Mouse (Mus musculus) forebrain, postnatal 0 days (tissue): ENCODE data around the gene 4933415A04Rik. TPM values are rescaled to one million over a fixed set of nuclear protein-coding genes. Genes with fewer than 3 reads are reported as not detected.

Experiments
- ATAC-seq: fragments of 200-750 bp; cut with Nextera tagmentation; 2 replicates; pipeline ENCODE4 v1.8.0; 2017; ENCODE audit warnings: mild to moderate bottlenecking, moderate library complexity
- DNase-seq: peaks from one replicate; pipeline ENCODE4 v3.0.0-alpha.2; 2015
- H3K27ac ChIP-seq: fragments of 300-500 bp; sonication (generic); 2 replicates; pipeline ENCODE4 v1.5.1; 2014; ENCODE audit warnings: low read depth, mild to moderate bottlenecking, antibody characterized with exemption, low read length, moderate library complexity, mixed read lengths
- H3K27me3 ChIP-seq: fragments of 300-500 bp; sonication (generic); 2 replicates; pipeline ENCODE4 v1.6.1; 2014; ENCODE audit warnings: mild to moderate bottlenecking, low read length, mixed read lengths; ENCODE audit not compliant: insufficient read depth
- H3K36me3 ChIP-seq: fragments of 300-500 bp; sonication (generic); 2 replicates; pipeline ENCODE4 v1.6.1; 2014; ENCODE audit warnings: mild to moderate bottlenecking, moderate library complexity; ENCODE audit not compliant: insufficient read depth
- H3K4me1 ChIP-seq: fragments of 300-500 bp; sonication (generic); 2 replicates; pipeline ENCODE4 v1.6.1; 2014; ENCODE audit warnings: antibody characterized with exemption; ENCODE audit not compliant: insufficient read depth
- H3K4me2 ChIP-seq: fragments of 300-500 bp; sonication (generic); 2 replicates; pipeline ENCODE4 v1.6.1; 2014; ENCODE audit warnings: low read depth, mild to moderate bottlenecking, moderate library complexity
- H3K4me3 ChIP-seq: fragments of 300-500 bp; sonication (generic); 2 replicates; pipeline ENCODE4 v1.5.1; 2014; ENCODE audit warnings: low read depth, low read length, mixed read lengths
- H3K9ac ChIP-seq: fragments of 300-500 bp; sonication (generic); 2 replicates; pipeline ENCODE4 v1.6.1; 2014; ENCODE audit warnings: mild to moderate bottlenecking
- H3K9me3 ChIP-seq: fragments of 300-500 bp; sonication (generic); 2 replicates; pipeline ENCODE4 v1.6.1; 2016; ENCODE audit warnings: low read length
- CTCF ChIP-seq: sonication (generic); IDR thresholded peaks from 2 replicates; pipeline ENCODE4 v1.5.1; 2016; ENCODE audit warnings: antibody characterized with exemption, control low read depth, low read depth
- WGBS: fragments of 180-500 bp; shearing (Covaris S2); extraction: QIAGEN DNeasy Blood & Tissue Kit; methylation state at CpG from one replicate; pipeline ENCODE4 v1.1.7; 2014; 5-methylcytosine and 5-hydroxymethylcytosine counted together
- polyA plus RNA-seq: library from polyadenylated mRNA; unstranded; fragments of >200 nt; fragmentation: Nextera tagmentation; extraction: Ambion mirVana; gene quantifications from 2 replicates; pipeline ENCODE4 v1.2.1, GENCODE M21; 2015
- total RNA-seq: library from RNA; depleted of rRNA; stranded (reverse); fragments of >200 nt; gene quantifications from 2 replicates; pipeline ENCODE4 v1.2.3, GENCODE M21; 2014

Gene 4933415A04Rik
- total and polyA plus RNA-seq, 2 experiments from 2014 or later, result 0.76 to 1.8 TPM

DNA sequence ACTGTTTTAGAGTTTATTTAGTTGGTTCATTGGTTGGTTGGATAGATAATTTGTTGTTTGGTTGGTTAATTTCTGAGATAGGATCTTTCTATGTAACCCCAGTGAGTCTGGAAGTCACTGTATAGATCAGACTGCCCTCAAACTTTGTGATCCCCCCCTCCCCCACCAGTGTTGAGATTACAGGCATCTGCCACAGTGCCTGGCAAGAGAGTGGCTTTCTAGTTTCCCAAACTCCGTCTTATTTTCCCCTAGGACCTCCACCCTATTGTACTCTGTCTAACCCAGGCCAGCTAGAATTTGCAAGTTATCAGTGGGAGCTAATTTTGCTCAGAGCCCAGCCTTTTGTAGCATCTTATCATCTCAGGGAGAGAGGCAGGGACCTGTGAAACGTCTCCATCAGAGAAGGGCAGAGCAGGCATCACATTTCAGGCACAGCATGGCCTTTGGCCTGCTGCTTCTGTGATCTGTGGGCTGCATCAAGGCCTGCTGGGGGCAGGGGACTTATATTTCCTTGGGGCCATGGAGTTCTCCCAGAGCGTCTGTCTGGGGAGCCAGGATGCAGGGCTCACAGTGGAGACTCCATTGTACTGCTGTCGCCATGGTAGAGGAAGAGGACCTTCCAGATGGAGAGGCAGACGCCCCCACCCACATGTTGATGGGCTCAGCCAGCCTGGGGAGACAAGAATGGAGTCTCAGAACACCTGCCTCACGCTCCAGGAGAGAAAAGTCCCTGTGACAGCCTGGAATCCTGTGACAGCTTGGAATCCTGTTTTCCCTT, 27.1 kb upstream of the 4933415A04Rik start:
- Histone ChIP-seq H3K4me1 (no peaks in the 10 kb centered on the region), H3K9me3 (no peaks in the 10 kb centered on the region), H3K27ac (no peak overlapping the region), H3K27me3 (no peaks in the 10 kb centered on the region), H3K9ac (no peak overlapping the region), H3K4me3 (no peak overlapping the region), H3K36me3 (no peaks in the 10 kb centered on the region; the same call in 1 of the 2 replicates), H3K4me2 (no peak overlapping the region)
- 9% methylated on average over 5 of the region's 6 CpGs for WGBS
- DNase-seq (no peak), ATAC-seq (no peak)
- TF ChIP-seq CTCF, result no peak

GRCm38 (mm10) chr11:43563654-43564244, 23.1 kb upstream of the 4933415A04Rik start:
- H3K27me3 ChIP-seq, result no peaks in the 10 kb centered on the region
- peaks cover 11% of the 10 kb centered on the region; the same call in 1 of the 2 replicates for H3K4me1 ChIP-seq
- ATAC-seq (peak; percentile 88), DNase-seq (peak; percentile 40)
- H3K9ac ChIP-seq, result no peak overlapping the region
- no peak for TF ChIP-seq CTCF
- no peak overlapping the region for H3K27ac ChIP-seq
- no peak overlapping the region for H3K4me3 ChIP-seq
- no peak overlapping the region for H3K4me2 ChIP-seq
- no peaks in the 10 kb centered on the region for H3K9me3 ChIP-seq
- H3K36me3 ChIP-seq, result no peaks in the 10 kb centered on the region
- 36% methylated on average over 10 of the region's 10 CpGs for WGBS

DNA sequence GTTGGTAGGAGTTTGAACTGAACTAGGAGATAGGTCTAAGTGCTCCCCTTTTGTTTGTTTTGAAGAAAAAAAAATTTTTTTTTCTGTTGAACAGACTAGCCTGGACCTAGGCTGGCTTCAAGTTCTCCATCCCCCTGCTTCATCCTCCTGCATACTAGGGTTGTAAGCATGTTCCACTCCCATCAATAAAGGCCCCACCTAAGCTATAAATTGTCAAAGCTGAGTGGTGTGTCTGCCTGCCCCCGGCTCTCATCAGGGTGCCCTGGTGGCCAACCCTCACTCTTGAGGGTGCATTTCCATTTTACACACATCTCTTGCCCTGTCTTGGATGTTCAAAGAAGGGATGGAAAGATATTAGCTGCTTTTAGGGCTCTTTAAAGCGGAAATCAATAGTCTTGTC, 21.4 kb upstream of the 4933415A04Rik start:
- Histone ChIP-seq H3K9me3 (no peaks in the 10 kb centered on the region), H3K27ac (no peak overlapping the region), H3K36me3 (no peaks in the 10 kb centered on the region), H3K4me1 (peaks cover 11% of the 10 kb centered on the region; the same call in 1 of the 2 replicates), H3K27me3 (no peaks in the 10 kb centered on the region), H3K4me3 (no peak overlapping the region), H3K4me2 (no peak overlapping the region), H3K9ac (no peak overlapping the region)
- no peak for DNase-seq
- ATAC-seq, result no peak
- WGBS, result 42% methylated on average over 2 of the region's 2 CpGs
- TF ChIP-seq CTCF, result no peak

DNA sequence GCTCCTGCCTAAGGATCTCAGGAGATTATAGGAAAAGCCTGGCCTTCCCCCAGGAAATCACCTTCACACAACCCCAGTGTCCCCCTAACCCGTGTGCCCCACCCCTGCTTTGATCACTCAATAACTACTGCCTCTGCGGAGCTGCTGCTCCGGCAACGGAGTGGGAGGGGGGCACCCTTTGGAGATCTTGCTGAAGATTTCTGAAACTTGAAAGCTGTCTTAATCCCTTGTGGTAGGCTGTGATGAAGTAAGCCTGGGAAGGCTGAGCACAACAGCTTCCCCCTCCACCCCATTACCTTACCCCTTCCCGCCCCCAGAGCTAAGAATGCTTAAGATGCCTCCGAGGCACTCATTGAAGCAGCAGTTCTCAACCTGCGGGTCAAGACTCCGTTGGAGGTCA, 21.0 kb upstream of the 4933415A04Rik start:
- TF ChIP-seq CTCF, result no peak
- DNase-seq (no peak), ATAC-seq (no peak)
- 17% methylated on average over 8 of the region's 8 CpGs for WGBS
- no peak overlapping the region for H3K27ac ChIP-seq
- H3K4me3 ChIP-seq, result no peak overlapping the region
- H3K4me2 ChIP-seq, result no peak overlapping the region
- no peaks in the 10 kb centered on the region for H3K27me3 ChIP-seq
- no peak overlapping the region for H3K9ac ChIP-seq
- H3K36me3 ChIP-seq, result no peaks in the 10 kb centered on the region
- no peaks in the 10 kb centered on the region for H3K9me3 ChIP-seq
- H3K4me1 ChIP-seq, result peaks cover 11% of the 10 kb centered on the region; the same call in 1 of the 2 replicates

DNA sequence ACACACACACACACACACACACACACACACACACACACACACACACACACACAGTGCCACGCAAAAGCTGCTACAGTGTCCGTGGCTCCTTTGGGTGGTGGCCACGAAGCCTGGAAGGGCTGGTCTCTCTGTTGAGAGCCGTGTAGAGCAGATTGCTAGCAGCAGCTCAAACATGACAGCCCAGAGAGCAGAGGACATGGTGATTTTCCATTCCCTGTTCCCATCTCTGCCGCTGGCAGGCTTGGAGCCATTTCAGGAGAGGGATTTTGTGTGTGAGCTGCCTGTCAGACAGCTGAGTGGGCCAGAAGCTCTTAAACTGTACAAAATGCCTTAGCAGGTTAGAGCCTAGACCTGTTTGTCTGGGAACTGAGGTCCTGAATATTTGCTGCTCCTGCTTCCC, 20.1 kb upstream of the 4933415A04Rik start:
- no peak for TF ChIP-seq CTCF
- H3K9ac ChIP-seq, result no peak overlapping the region
- 0 out of 2 replicates have a peak overlapping the region, but pooled peaks have one; percentile 15 for H3K27ac ChIP-seq
- H3K4me3 ChIP-seq, result no peak overlapping the region
- 47% methylated on average over 5 of the region's 5 CpGs for WGBS
- H3K9me3 ChIP-seq, result no peaks in the 10 kb centered on the region
- DNase-seq, result peak; percentile 21
- H3K4me1 ChIP-seq, result peaks cover 11% of the 10 kb centered on the region; the same call in 1 of the 2 replicates
- no peak overlapping the region for H3K4me2 ChIP-seq
- ATAC-seq, result peak; percentile 27; the same call in 1 of the 2 replicates
- no peaks in the 10 kb centered on the region for H3K36me3 ChIP-seq
- H3K27me3 ChIP-seq, result no peaks in the 10 kb centered on the region

GRCm38 (mm10) chr11:43568263-43568662, 18.6 kb upstream of the 4933415A04Rik start:
- peak; percentile 62 for TF ChIP-seq CTCF
- Histone ChIP-seq H3K4me1 (peaks cover 11% of the 10 kb centered on the region; the same call in 1 of the 2 replicates), H3K36me3 (no peaks in the 10 kb centered on the region), H3K4me3 (no peak overlapping the region), H3K27me3 (no peaks in the 10 kb centered on the region), H3K27ac (no peak overlapping the region), H3K9ac (no peak overlapping the region), H3K9me3 (no peaks in the 10 kb centered on the region), H3K4me2 (no peak overlapping the region)
- no peak for DNase-seq
- ATAC-seq, result no peak
- WGBS, result 70% methylated on average over 5 of the region's 5 CpGs

- Histone ChIP-seq H3K4me3 (no peak overlapping the region), H3K27ac (peak overlapping the region; percentile 40; the same call in 1 of the 2 replicates), H3K9ac (no peak overlapping the region), H3K27me3 (no peaks in the 10 kb centered on the region), H3K9me3 (no peaks in the 10 kb centered on the region), H3K4me1 (peaks cover 11% of the 10 kb centered on the region; the same call in 1 of the 2 replicates), H3K4me2 (no peak overlapping the region), H3K36me3 (no peaks in the 10 kb centered on the region)
- ATAC-seq (no peak), DNase-seq (no peak)
- 56% methylated on average over 5 of the region's 5 CpGs for WGBS
- TF ChIP-seq CTCF, result no peak
Observed at GRCm38 (mm10) chr11:43569188-43569587, 17.7 kb upstream of the 4933415A04Rik start.
